Mouse (Mus musculus): ENCODE data around the gene Gm8281. TPM values are rescaled to one million over a fixed set of nuclear protein-coding genes. Genes with fewer than 3 reads are reported as not detected.
A peak's percentile ranks its signal among the peaks of the same experiment; 100 is the strongest.
"Not testable (repeated sequence)": the region's sequence is repeated elsewhere in the genome, so short reads cannot be mapped to it uniquely, and the experiment has no call there.

Gm8281 gene
- polyA plus RNA-seq (2016; fragmentation: Nextera tagmentation; extraction: Ambion mirVana) = 0.88 and 1.7 TPM in 2 replicates

- H3K9me3 ChIP-seq; H3K27me3 ChIP-seq; ATAC-seq (ENCODE audit: insufficient number of reproducible peaks, insufficient read depth, low FRiP score, low TSS enrichment, low read depth); H3K27ac ChIP-seq; H3K4me1 ChIP-seq (replicated peaks); H3K36me3 ChIP-seq: not testable (repeated sequence)
- peak within 1 kb of the TSS; percentile 47 for H3K4me3 ChIP-seq (replicated peaks)
- peak within 1 kb of the TSS; percentile 62 for H3K9ac ChIP-seq (replicated peaks)
- H3K4me2 ChIP-seq = peak within 1 kb of the TSS; percentile 65
- 2% methylated on average over 42 of the region's 63 CpGs for WGBS
Observed at GRCm38 (mm10) chr14:5070611-5071490, at the start of gene Gm8281. Gene Gm8281, plus strand, starts transcription at chr14:5071040.

- no CpG with 5 or more reads among the region's 3 CpGs for WGBS
Observed at GRCm38 (mm10) chr14:5050329-5050728, 20.5 kb upstream of the Gm8281 start, which contains the start of gene 4930555G01Rik. Gene 4930555G01Rik, plus strand, starts transcription at chr14:5050629.

GRCm38 (mm10) chr14:5131219-5131618 lies 60.4 kb downstream of the Gm8281 start, which contains the start of gene Gm8279:
Gene Gm8279, plus strand, starts transcription at chr14:5131519.
- not testable (repeated sequence) for H3K27me3 ChIP-seq; H3K9me3 ChIP-seq; ATAC-seq (ENCODE audit: insufficient number of reproducible peaks, insufficient read depth, low FRiP score, low TSS enrichment, low read depth); H3K9ac ChIP-seq (replicated peaks); H3K4me1 ChIP-seq (replicated peaks); H3K4me2 ChIP-seq; H3K4me3 ChIP-seq (replicated peaks); H3K27ac ChIP-seq; H3K36me3 ChIP-seq
- 61% methylated on average over 2 of the region's 2 CpGs for WGBS

More at GRCm38 (mm10) chr14:5050329-5050728, 20.5 kb upstream of the Gm8281 start, which contains the start of gene 4930555G01Rik:
- not testable (repeated sequence) for H3K4me3 ChIP-seq (replicated peaks); H3K4me2 ChIP-seq; H3K9me3 ChIP-seq; H3K36me3 ChIP-seq; ATAC-seq (ENCODE audit: insufficient number of reproducible peaks, insufficient read depth, low FRiP score, low TSS enrichment, low read depth); H3K27me3 ChIP-seq; H3K9ac ChIP-seq (replicated peaks); H3K4me1 ChIP-seq (replicated peaks); H3K27ac ChIP-seq

Other genes starting within 250 kb of the Gm8281 start
- gene Gm3269, start 232.9 kb upstream of the Gm8281 start, polyA plus RNA-seq (2016; fragmentation: Nextera tagmentation; extraction: Ambion mirVana) = not detected in 2 replicates
- gene Gm3264, start 215.5 kb upstream of the Gm8281 start, polyA plus RNA-seq (2016; fragmentation: Nextera tagmentation; extraction: Ambion mirVana) = 0.49 TPM in 1 of 2 replicates, not detected in the other
- not detected in 2 replicates for gene Gm3278, start 178.6 kb upstream of the Gm8281 start, polyA plus RNA-seq (2016; fragmentation: Nextera tagmentation; extraction: Ambion mirVana)
- gene Gm8297, start 87.1 kb upstream of the Gm8281 start, polyA plus RNA-seq (2016; fragmentation: Nextera tagmentation; extraction: Ambion mirVana) = not detected in 2 replicates
- not detected in 2 replicates for gene Gm3298, start 55.1 kb upstream of the Gm8281 start, polyA plus RNA-seq (2016; fragmentation: Nextera tagmentation; extraction: Ambion mirVana)
- not detected in 2 replicates for gene 4930555G01Rik, start 20.4 kb upstream of the Gm8281 start, polyA plus RNA-seq (2016; fragmentation: Nextera tagmentation; extraction: Ambion mirVana)
- not detected in 2 replicates for gene Gm8279, start 60.5 kb downstream of the Gm8281 start, polyA plus RNA-seq (2016; fragmentation: Nextera tagmentation; extraction: Ambion mirVana)
- gene Gm3317, start 93.5 kb downstream of the Gm8281 start, polyA plus RNA-seq (2016; fragmentation: Nextera tagmentation; extraction: Ambion mirVana) = not detected in 2 replicates
- gene Gm8271, start 114.8 kb downstream of the Gm8281 start, polyA plus RNA-seq (2016; fragmentation: Nextera tagmentation; extraction: Ambion mirVana) = not detected in 2 replicates
- gene Gm3526, start 189.5 kb downstream of the Gm8281 start, polyA plus RNA-seq (2016; fragmentation: Nextera tagmentation; extraction: Ambion mirVana) = not detected in 2 replicates